Mouse (Mus musculus): ENCODE results near the gene Med10. TPM values are rescaled to one million over a fixed set of nuclear protein-coding genes. Genes with fewer than 3 reads are reported as not detected.

Gene Med10
- polyA plus RNA-seq, 1 experiment from 2014 or later, result 160 TPM

GRCm38 (mm10) chr13:69845592-69845991 is 43.4 kb downstream of the Med10 start:
- H3K9me3 ChIP-seq, result no peaks in the 10 kb centered on the region
- no peak overlapping the region for H3K4me2 ChIP-seq
- 95% methylated on average over 1 of the region's 1 CpGs for WGBS
- H3K4me1 ChIP-seq, result no peaks in the 10 kb centered on the region
- H3K4me3 ChIP-seq (replicated peaks), result no peak overlapping the region
- ATAC-seq (ENCODE audit: low FRiP score), result no peak
- H3K27ac ChIP-seq, result no peak overlapping the region
- no peaks in the 10 kb centered on the region for H3K36me3 ChIP-seq (replicated peaks)
- no peaks in the 10 kb centered on the region for H3K27me3 ChIP-seq
- no peak overlapping the region for H3K9ac ChIP-seq

- H3K27me3 ChIP-seq, result no peaks in the 10 kb centered on the region
- no peak overlapping the region for H3K27ac ChIP-seq
- ATAC-seq (ENCODE audit: low FRiP score), result no peak
- H3K4me1 ChIP-seq, result no peaks in the 10 kb centered on the region
- H3K4me2 ChIP-seq, result no peak overlapping the region
- no peak overlapping the region for H3K4me3 ChIP-seq (replicated peaks)
- 92% methylated on average over 1 of the region's 1 CpGs for WGBS
- H3K9ac ChIP-seq, result no peak overlapping the region
- no peaks in the 10 kb centered on the region for H3K36me3 ChIP-seq (replicated peaks)
- H3K9me3 ChIP-seq, result no peaks in the 10 kb centered on the region
Observed at GRCm38 (mm10) chr13:69849579-69849978, 47.4 kb downstream of the Med10 start.

- Histone ChIP-seq H3K4me2 (no peak overlapping the region), H3K27ac (no peak overlapping the region), H3K4me3 (replicated peaks) (no peak overlapping the region), H3K27me3 (no peaks in the 10 kb centered on the region), H3K9ac (no peak overlapping the region), H3K9me3 (no peaks in the 10 kb centered on the region), H3K4me1 (no peaks in the 10 kb centered on the region), H3K36me3 (replicated peaks) (no peaks in the 10 kb centered on the region)
- no peak for ATAC-seq (ENCODE audit: low FRiP score)
- WGBS, result 72% methylated on average over 5 of the region's 5 CpGs
Observed at GRCm38 (mm10) chr13:69852313-69852712, 50.1 kb downstream of the Med10 start.

GRCm38 (mm10) chr13:69853425-69854043 is 51.3 kb downstream of the Med10 start:
- no peak overlapping the region for H3K4me3 ChIP-seq (replicated peaks)
- 38% methylated on average over 5 of the region's 5 CpGs for WGBS
- H3K9me3 ChIP-seq, result no peaks in the 10 kb centered on the region
- no peaks in the 10 kb centered on the region for H3K27me3 ChIP-seq
- no peak overlapping the region for H3K4me2 ChIP-seq
- H3K9ac ChIP-seq, result no peak overlapping the region
- no peaks in the 10 kb centered on the region for H3K36me3 ChIP-seq (replicated peaks)
- ATAC-seq (ENCODE audit: low FRiP score), result no peak
- H3K4me1 ChIP-seq, result no peaks in the 10 kb centered on the region
- no peak overlapping the region for H3K27ac ChIP-seq

- Histone ChIP-seq H3K4me3 (replicated peaks) (no peak overlapping the region), H3K4me1 (no peaks in the 10 kb centered on the region), H3K4me2 (no peak overlapping the region), H3K27ac (no peak overlapping the region), H3K9ac (no peak overlapping the region), H3K36me3 (replicated peaks) (no peaks in the 10 kb centered on the region), H3K9me3 (no peaks in the 10 kb centered on the region), H3K27me3 (no peaks in the 10 kb centered on the region)
- ATAC-seq (ENCODE audit: low FRiP score), result no peak
- 94% methylated on average over 1 of the region's 1 CpGs for WGBS
Observed at GRCm38 (mm10) chr13:69855941-69856340, 53.7 kb downstream of the Med10 start.

GRCm38 (mm10) chr13:69862276-69862675 is 60.1 kb downstream of the Med10 start:
- no peak overlapping the region for H3K27ac ChIP-seq
- H3K9ac ChIP-seq, result no peak overlapping the region
- no peak overlapping the region for H3K4me3 ChIP-seq (replicated peaks)
- no peak for ATAC-seq (ENCODE audit: low FRiP score)
- H3K4me1 ChIP-seq, result no peaks in the 10 kb centered on the region
- WGBS, result 93% methylated on average over 4 of the region's 4 CpGs
- H3K36me3 ChIP-seq (replicated peaks), result no peaks in the 10 kb centered on the region
- H3K9me3 ChIP-seq, result no peaks in the 10 kb centered on the region
- no peaks in the 10 kb centered on the region for H3K27me3 ChIP-seq
- H3K4me2 ChIP-seq, result no peak overlapping the region

GRCm38 (mm10) chr13:69864911-69865310 is 62.7 kb downstream of the Med10 start:
- no peak overlapping the region for H3K4me2 ChIP-seq
- 86% methylated on average over 8 of the region's 8 CpGs for WGBS
- H3K27me3 ChIP-seq, result no peaks in the 10 kb centered on the region
- H3K4me3 ChIP-seq (replicated peaks), result no peak overlapping the region
- H3K4me1 ChIP-seq, result no peaks in the 10 kb centered on the region
- H3K27ac ChIP-seq, result no peak overlapping the region
- H3K36me3 ChIP-seq (replicated peaks), result no peaks in the 10 kb centered on the region
- no peaks in the 10 kb centered on the region for H3K9me3 ChIP-seq
- no peak for ATAC-seq (ENCODE audit: low FRiP score)
- no peak overlapping the region for H3K9ac ChIP-seq

Other genes with a start within 250 kb of the Med10 start
- 21.8 and 22.9 TPM in 2 replicates for gene Srd5a1, start 191.0 kb upstream of the Med10 start, polyA plus RNA-seq (2016; fragmentation: Nextera tagmentation; extraction: Ambion mirVana)
- 5.8 and 6.4 TPM in 2 replicates for gene Ube2ql1, start 62.5 kb upstream of the Med10 start, polyA plus RNA-seq (2016; fragmentation: Nextera tagmentation; extraction: Ambion mirVana)